Mouse (Mus musculus) heart, postnatal 4 days (tissue): ENCODE results near the gene Slc41a1. TPM values are rescaled to one million over a fixed set of nuclear protein-coding genes. Genes with fewer than 3 reads are reported as not detected.
"Not testable (repeated sequence)": the region's sequence is repeated elsewhere in the genome, so short reads cannot be mapped to it uniquely, and the experiment has no call there.

Source experiments
- DNase-seq: peaks from one replicate; pipeline ENCODE4 v3.0.0; 2021
- total RNA-seq, 2 experiments: library from RNA; stranded (reverse); gene quantifications; 2 replicates each; pipeline ENCODE4 v1.2.3; 2021

The Slc41a1 gene
- 10 to 100 TPM; 23.3 to 26.3 TPM for total RNA-seq

- peak; percentile 36 for DNase-seq
Observed at GRCm38 (mm10) chr1:131827207-131827786, at the start of gene Slc41a1. Gene Slc41a1 (plus strand): TSS chr1:131827493.

GRCm38 (mm10) chr1:131794591-131794990, 32.7 kb upstream of the Slc41a1 start:
- no peak for DNase-seq

- DNase-seq = no peak
Observed at GRCm38 (mm10) chr1:131795171-131795570, 32.1 kb upstream of the Slc41a1 start.

GRCm38 (mm10) chr1:131797202-131797909, 29.9 kb upstream of the Slc41a1 start, which contains the start of gene Pm20d1:
Gene Pm20d1 (plus strand): TSS chr1:131797381.
- peak; percentile 63 for DNase-seq

- no peak for DNase-seq
Observed at GRCm38 (mm10) chr1:131800001-131800400, 27.3 kb upstream of the Slc41a1 start.

GRCm38 (mm10) chr1:131801071-131801470, 26.2 kb upstream of the Slc41a1 start:
- no peak for DNase-seq

GRCm38 (mm10) chr1:131802652-131803051, 24.6 kb upstream of the Slc41a1 start:
- no peak for DNase-seq

GRCm38 (mm10) chr1:131804166-131804565, 23.1 kb upstream of the Slc41a1 start:
- DNase-seq = no peak

- no peak for DNase-seq
Observed at GRCm38 (mm10) chr1:131808986-131809385, 18.3 kb upstream of the Slc41a1 start.

- no peak for DNase-seq
Observed at GRCm38 (mm10) chr1:131809651-131810050, 17.6 kb upstream of the Slc41a1 start.

GRCm38 (mm10) chr1:131811393-131811792, 15.9 kb upstream of the Slc41a1 start:
- no peak for DNase-seq

GRCm38 (mm10) chr1:131812006-131812405, 15.3 kb upstream of the Slc41a1 start:
- DNase-seq = peak; percentile 20

- no peak for DNase-seq
Observed at GRCm38 (mm10) chr1:131812631-131813295, 14.5 kb upstream of the Slc41a1 start.

- no peak for DNase-seq
Observed at GRCm38 (mm10) chr1:131813731-131814130, 13.6 kb upstream of the Slc41a1 start.

- no peak for DNase-seq
Observed at GRCm38 (mm10) chr1:131814191-131814590, 13.1 kb upstream of the Slc41a1 start.

- no peak for DNase-seq
Observed at GRCm38 (mm10) chr1:131816886-131817285, 10.4 kb upstream of the Slc41a1 start.

- not testable (repeated sequence) for DNase-seq
Observed at GRCm38 (mm10) chr1:131820353-131820752, 6.9 kb upstream of the Slc41a1 start.

- DNase-seq = no peak
Observed at GRCm38 (mm10) chr1:131820887-131821328, 6.4 kb upstream of the Slc41a1 start.

GRCm38 (mm10) chr1:131822292-131822691, 5.0 kb upstream of the Slc41a1 start:
- DNase-seq = no peak

GRCm38 (mm10) chr1:131822856-131823492, 4.3 kb upstream of the Slc41a1 start:
- no peak for DNase-seq

- no peak for DNase-seq
Observed at GRCm38 (mm10) chr1:131823563-131823962, 3.7 kb upstream of the Slc41a1 start.

GRCm38 (mm10) chr1:131824528-131825181, 2.6 kb upstream of the Slc41a1 start:
- DNase-seq = no peak
